Mouse (Mus musculus): Measurements from ENCODE around the gene Birc6.
A peak's percentile ranks its signal among the peaks of the same experiment; 100 is the strongest.

The Birc6 gene

GRCm38 (mm10) chr17:74527729-74528607, at the start of gene Birc6:
TSS of gene Birc6 (plus strand) at chr17:74528295.
- peak; percentile 96 for ATAC-seq (ENCODE audit: insufficient number of reproducible peaks, low FRiP score, low TSS enrichment)

GRCm38 (mm10) chr17:74480361-74481069, 47.6 kb upstream of the Birc6 start:
- ATAC-seq (ENCODE audit: insufficient number of reproducible peaks, low FRiP score, low TSS enrichment) = no peak

GRCm38 (mm10) chr17:74489024-74489900, 38.8 kb upstream of the Birc6 start, which contains the start of gene Yipf4:
TSS of gene Yipf4 (plus strand) at chr17:74489493.
- ATAC-seq (ENCODE audit: insufficient number of reproducible peaks, low FRiP score, low TSS enrichment) = peak; percentile 100

GRCm38 (mm10) chr17:74489901-74490220, 38.2 kb upstream of the Birc6 start:
- ATAC-seq (ENCODE audit: insufficient number of reproducible peaks, low FRiP score, low TSS enrichment) = no peak

- no peak for ATAC-seq (ENCODE audit: insufficient number of reproducible peaks, low FRiP score, low TSS enrichment)
These were observed 36.5 kb upstream of the Birc6 start for GRCm38 (mm10) chr17:74491565-74491964.

GRCm38 (mm10) chr17:74500204-74500603, 27.9 kb upstream of the Birc6 start:
- ATAC-seq (ENCODE audit: insufficient number of reproducible peaks, low FRiP score, low TSS enrichment) = no peak

- no peak for ATAC-seq (ENCODE audit: insufficient number of reproducible peaks, low FRiP score, low TSS enrichment)
These were observed 27.0 kb upstream of the Birc6 start for GRCm38 (mm10) chr17:74501085-74501484.

GRCm38 (mm10) chr17:74507934-74508333, 20.2 kb upstream of the Birc6 start:
- ATAC-seq (ENCODE audit: insufficient number of reproducible peaks, low FRiP score, low TSS enrichment) = no peak

- ATAC-seq (ENCODE audit: insufficient number of reproducible peaks, low FRiP score, low TSS enrichment) = no peak
These were observed 19.5 kb upstream of the Birc6 start for GRCm38 (mm10) chr17:74508600-74508999.

- ATAC-seq (ENCODE audit: insufficient number of reproducible peaks, low FRiP score, low TSS enrichment) = no peak
These were observed 15.8 kb upstream of the Birc6 start for GRCm38 (mm10) chr17:74512308-74512707.

- ATAC-seq (ENCODE audit: insufficient number of reproducible peaks, low FRiP score, low TSS enrichment) = no peak
These were observed 5.0 kb upstream of the Birc6 start for GRCm38 (mm10) chr17:74522797-74523723.

- no peak for ATAC-seq (ENCODE audit: insufficient number of reproducible peaks, low FRiP score, low TSS enrichment)
These were observed 2.0 kb upstream of the Birc6 start for GRCm38 (mm10) chr17:74526117-74526516.

GRCm38 (mm10) chr17:74526806-74527653, 1.1 kb upstream of the Birc6 start:
- peak; percentile 0; the same call in 1 of the 2 replicates for ATAC-seq (ENCODE audit: insufficient number of reproducible peaks, low FRiP score, low TSS enrichment)

GRCm38 (mm10) chr17:74528648-74529532, 795 bp downstream of the Birc6 start:
- peak; percentile 37 for ATAC-seq (ENCODE audit: insufficient number of reproducible peaks, low FRiP score, low TSS enrichment)

- no peak for ATAC-seq (ENCODE audit: insufficient number of reproducible peaks, low FRiP score, low TSS enrichment)
These were observed 1.4 kb downstream of the Birc6 start for GRCm38 (mm10) chr17:74529533-74529824.

- ATAC-seq (ENCODE audit: insufficient number of reproducible peaks, low FRiP score, low TSS enrichment) = no peak
These were observed 6.9 kb downstream of the Birc6 start for GRCm38 (mm10) chr17:74534971-74535370.

GRCm38 (mm10) chr17:74537526-74537925, 9.4 kb downstream of the Birc6 start:
- no peak for ATAC-seq (ENCODE audit: insufficient number of reproducible peaks, low FRiP score, low TSS enrichment)

- ATAC-seq (ENCODE audit: insufficient number of reproducible peaks, low FRiP score, low TSS enrichment) = no peak
These were observed 15.5 kb downstream of the Birc6 start for GRCm38 (mm10) chr17:74543615-74544014.

All from cerebellum, adult (tissue).